Mouse (Mus musculus) hindbrain, embryonic 11.5 days (tissue): ENCODE data around the gene Tbxas1. TPM values are rescaled to one million over a fixed set of nuclear protein-coding genes. Genes with fewer than 3 reads are reported as not detected.
A peak's percentile ranks its signal among the peaks of the same experiment; 100 is the strongest.

Experiments used
- ATAC-seq: fragments of 200-750 bp; cut with Nextera tagmentation; 2 replicates; pipeline ENCODE4 v1.8.0; 2017; ENCODE audit warnings: mild to moderate bottlenecking, moderate TSS enrichment, moderate library complexity; ENCODE audit not compliant: low FRiP score
- DNase-seq: peaks from one replicate; pipeline ENCODE4 v3.0.0-alpha.2; 2015; ENCODE audit warnings: low spot score
- H3K27ac ChIP-seq: fragments of 300-500 bp; sonication (generic); 2 replicates; pipeline ENCODE4 v1.5.1; 2014; ENCODE audit warnings: mild to moderate bottlenecking, low read depth, low read length
- H3K27me3 ChIP-seq: fragments of 300-500 bp; sonication (generic); 2 replicates; pipeline ENCODE4 v1.6.1; 2014; ENCODE audit warnings: mild to moderate bottlenecking, low read length, moderate library complexity, mixed read lengths; ENCODE audit not compliant: control insufficient read depth, insufficient read depth
- H3K36me3 ChIP-seq: fragments of 300-500 bp; sonication (generic); 2 replicates; pipeline ENCODE4 v1.6.1; 2014; ENCODE audit warnings: mild to moderate bottlenecking, low read length, moderate library complexity, mixed read lengths; ENCODE audit not compliant: control insufficient read depth, insufficient read depth
- H3K4me1 ChIP-seq: fragments of 300-500 bp; sonication (generic); replicated peaks from 2 replicates; pipeline ENCODE4 v1.6.1; 2014; ENCODE audit warnings: low read length, mixed read lengths; ENCODE audit not compliant: control insufficient read depth, insufficient read depth
- H3K4me2 ChIP-seq: fragments of 300-500 bp; sonication (generic); replicated peaks from 2 replicates; pipeline ENCODE4 v1.6.1; 2014; ENCODE audit warnings: mild to moderate bottlenecking, low read depth, low read length
- H3K4me3 ChIP-seq: fragments of 300-500 bp; sonication (generic); 2 replicates; pipeline ENCODE4 v1.5.1; 2014; ENCODE audit warnings: low read depth, low read length
- H3K9ac ChIP-seq: fragments of 300-500 bp; sonication (generic); 2 replicates; pipeline ENCODE4 v1.6.1; 2014; ENCODE audit warnings: low read depth, low read length
- H3K9me3 ChIP-seq: fragments of 300-500 bp; sonication (generic); 2 replicates; pipeline ENCODE4 v1.6.1; 2016; ENCODE audit warnings: low read length; ENCODE audit not compliant: control insufficient read depth
- WGBS: fragments of 180-500 bp; shearing (Covaris S2); extraction: QIAGEN DNeasy Blood & Tissue Kit; methylation state at CpG from one replicate; pipeline ENCODE4 v1.1.7; 2014; 5-methylcytosine and 5-hydroxymethylcytosine counted together
- polyA plus RNA-seq: library from polyadenylated mRNA; unstranded; fragments of >200 nt; fragmentation: Nextera tagmentation; extraction: Ambion mirVana; gene quantifications from 2 replicates; pipeline ENCODE4 v1.2.1, GENCODE M21; 2014

The Tbxas1 gene
- polyA plus RNA-seq, 1 experiment from 2014 or later, result 0.69 TPM

- no peak for ATAC-seq
- Histone ChIP-seq H3K36me3 (no peaks in the 10 kb centered on the region), H3K27me3 (no peaks in the 10 kb centered on the region), H3K4me1 (no peaks in the 10 kb centered on the region), H3K4me3 (no peak overlapping the region), H3K4me2 (no peak overlapping the region), H3K9me3 (no peaks in the 10 kb centered on the region), H3K27ac (peak overlapping the region; percentile 17; the same call in 1 of the 2 replicates), H3K9ac (no peak overlapping the region)
- DNase-seq, result no peak
- 80% methylated on average over 4 of the region's 4 CpGs for WGBS
These were observed 37.1 kb upstream of the Tbxas1 start for GRCm38 (mm10) chr6:38838061-38838460.

DNA sequence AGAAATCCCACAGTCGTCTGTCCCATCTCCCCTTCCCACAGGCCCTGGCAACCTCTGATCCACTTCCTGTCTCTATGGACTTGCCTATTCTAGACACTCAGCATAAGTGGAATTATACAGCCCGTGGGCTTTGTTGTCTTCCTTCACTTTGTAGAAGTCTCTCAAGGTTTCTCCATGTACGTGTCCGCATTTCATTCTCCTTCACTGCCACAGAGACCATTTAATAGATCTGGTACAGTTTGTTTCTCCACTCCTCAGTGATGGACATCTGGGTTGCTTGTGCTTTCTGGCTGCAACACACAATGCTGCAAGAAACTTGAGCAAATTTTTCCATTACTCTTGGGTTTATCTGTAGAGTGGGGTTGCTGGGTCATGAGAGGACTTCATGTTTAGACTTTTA lies 35.3 kb upstream of the Tbxas1 start:
- H3K27ac ChIP-seq, result no peak overlapping the region
- H3K4me2 ChIP-seq, result no peak overlapping the region
- no peak for DNase-seq
- ATAC-seq, result no peak
- H3K4me1 ChIP-seq, result no peaks in the 10 kb centered on the region
- 82% methylated on average over 4 of the region's 4 CpGs for WGBS
- H3K4me3 ChIP-seq, result no peak overlapping the region
- H3K36me3 ChIP-seq, result no peaks in the 10 kb centered on the region
- no peaks in the 10 kb centered on the region for H3K9me3 ChIP-seq
- no peaks in the 10 kb centered on the region for H3K27me3 ChIP-seq
- no peak overlapping the region for H3K9ac ChIP-seq

DNA sequence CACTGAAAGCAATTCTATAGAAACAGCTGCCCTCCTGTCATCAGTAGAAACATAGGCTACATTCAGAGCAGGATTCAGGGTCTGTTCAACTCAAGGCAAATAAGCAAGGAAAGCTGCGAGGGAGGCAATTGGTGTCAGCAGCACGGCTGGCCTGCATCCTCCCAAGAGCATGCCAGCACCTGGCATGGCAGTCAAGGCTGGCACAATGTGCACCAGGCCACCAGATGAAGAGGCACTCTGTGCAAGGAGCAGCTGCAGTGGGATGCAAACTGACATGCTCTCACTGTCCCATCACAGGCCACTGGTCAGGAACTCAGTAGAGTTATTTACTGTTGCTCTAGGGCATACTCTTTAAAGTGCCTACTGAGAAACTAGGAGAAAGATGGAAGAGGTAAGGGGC lies 34.8 kb upstream of the Tbxas1 start:
- H3K27ac ChIP-seq, result no peak overlapping the region
- no peaks in the 10 kb centered on the region for H3K4me1 ChIP-seq
- no peak overlapping the region for H3K9ac ChIP-seq
- H3K36me3 ChIP-seq, result no peaks in the 10 kb centered on the region
- no peaks in the 10 kb centered on the region for H3K9me3 ChIP-seq
- no peak overlapping the region for H3K4me2 ChIP-seq
- no peak overlapping the region for H3K4me3 ChIP-seq
- no peak for DNase-seq
- no peaks in the 10 kb centered on the region for H3K27me3 ChIP-seq
- ATAC-seq, result no peak
- 91% methylated on average over 2 of the region's 2 CpGs for WGBS

GRCm38 (mm10) chr6:38840780-38841179 lies 34.4 kb upstream of the Tbxas1 start:
- Histone ChIP-seq H3K4me1 (no peaks in the 10 kb centered on the region), H3K27me3 (no peaks in the 10 kb centered on the region), H3K4me2 (no peak overlapping the region), H3K36me3 (no peaks in the 10 kb centered on the region), H3K9me3 (no peaks in the 10 kb centered on the region), H3K9ac (no peak overlapping the region), H3K4me3 (no peak overlapping the region), H3K27ac (no peak overlapping the region)
- 88% methylated on average over 1 of the region's 1 CpGs for WGBS
- DNase-seq, result no peak
- ATAC-seq, result no peak

DNA sequence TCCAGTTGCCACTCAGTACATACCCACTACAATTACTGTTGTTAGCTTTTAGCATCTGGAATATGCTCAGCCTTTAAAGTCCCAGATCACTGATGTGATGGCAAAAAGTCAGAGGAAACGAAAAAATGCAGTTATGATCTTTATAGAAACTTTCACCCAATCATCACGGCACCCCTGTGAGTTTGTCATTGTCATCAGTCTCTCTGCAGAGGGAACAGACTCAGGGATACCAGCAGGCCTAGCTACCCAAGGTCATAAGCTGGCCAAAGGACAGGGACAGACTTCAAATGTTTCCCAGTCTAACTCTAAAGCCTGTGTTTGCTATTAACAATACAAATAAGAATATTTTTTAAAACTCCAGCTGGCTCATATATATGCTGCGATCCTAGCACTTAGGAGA lies 33.7 kb upstream of the Tbxas1 start:
- WGBS, result 94% methylated on average over 3 of the region's 3 CpGs
- Histone ChIP-seq H3K9ac (no peak overlapping the region), H3K36me3 (no peaks in the 10 kb centered on the region), H3K27ac (no peak overlapping the region), H3K9me3 (no peaks in the 10 kb centered on the region), H3K4me2 (no peak overlapping the region), H3K4me1 (no peaks in the 10 kb centered on the region), H3K4me3 (no peak overlapping the region), H3K27me3 (no peaks in the 10 kb centered on the region)
- ATAC-seq, result no peak
- DNase-seq, result no peak

GRCm38 (mm10) chr6:38845117-38845516 lies 30.1 kb upstream of the Tbxas1 start:
- no peaks in the 10 kb centered on the region for H3K27me3 ChIP-seq
- H3K4me1 ChIP-seq, result no peaks in the 10 kb centered on the region
- no peak overlapping the region for H3K27ac ChIP-seq
- ATAC-seq (no peak), DNase-seq (no peak)
- 40% methylated on average over 1 of the region's 1 CpGs for WGBS
- no peaks in the 10 kb centered on the region for H3K36me3 ChIP-seq
- H3K4me3 ChIP-seq, result no peak overlapping the region
- no peak overlapping the region for H3K9ac ChIP-seq
- no peak overlapping the region for H3K4me2 ChIP-seq
- H3K9me3 ChIP-seq, result no peaks in the 10 kb centered on the region

- Histone ChIP-seq H3K27ac (no peak overlapping the region), H3K9ac (no peak overlapping the region), H3K9me3 (no peaks in the 10 kb centered on the region), H3K27me3 (no peaks in the 10 kb centered on the region), H3K4me3 (no peak overlapping the region), H3K36me3 (no peaks in the 10 kb centered on the region), H3K4me1 (no peaks in the 10 kb centered on the region), H3K4me2 (no peak overlapping the region)
- WGBS, result 56% methylated on average over 5 of the region's 5 CpGs
- ATAC-seq (no peak), DNase-seq (no peak)
These were observed 29.3 kb upstream of the Tbxas1 start for GRCm38 (mm10) chr6:38845876-38846275.

GRCm38 (mm10) chr6:38846330-38847195 lies 28.6 kb upstream of the Tbxas1 start:
- H3K27me3 ChIP-seq, result no peaks in the 10 kb centered on the region
- H3K4me2 ChIP-seq, result no peak overlapping the region
- no peak overlapping the region for H3K9ac ChIP-seq
- H3K4me1 ChIP-seq, result no peaks in the 10 kb centered on the region
- H3K27ac ChIP-seq, result no peak overlapping the region
- H3K36me3 ChIP-seq, result no peaks in the 10 kb centered on the region
- 90% methylated on average over 6 of the region's 6 CpGs for WGBS
- DNase-seq, result no peak
- H3K4me3 ChIP-seq, result no peak overlapping the region
- no peak for ATAC-seq
- H3K9me3 ChIP-seq, result no peaks in the 10 kb centered on the region

- H3K4me1 ChIP-seq, result no peaks in the 10 kb centered on the region
- H3K27ac ChIP-seq, result no peak overlapping the region
These were observed 27.8 kb upstream of the Tbxas1 start for GRCm38 (mm10) chr6:38847447-38847846.

More at GRCm38 (mm10) chr6:38847447-38847846, 27.8 kb upstream of the Tbxas1 start:
- DNase-seq (no peak), ATAC-seq (no peak)
- Histone ChIP-seq H3K4me3 (no peak overlapping the region), H3K9ac (no peak overlapping the region), H3K9me3 (no peaks in the 10 kb centered on the region), H3K27me3 (no peaks in the 10 kb centered on the region), H3K36me3 (no peaks in the 10 kb centered on the region), H3K4me2 (no peak overlapping the region)
- 75% methylated on average over 1 of the region's 1 CpGs for WGBS
